Mouse (Mus musculus): ENCODE results near the gene Serac1. TPM values are rescaled to one million over a fixed set of nuclear protein-coding genes. Genes with fewer than 3 reads are reported as not detected.
A peak's percentile ranks its signal among the peaks of the same experiment; 100 is the strongest.

Serac1 gene
- polyA plus RNA-seq, 1 experiment from 2014 or later = 5.3 TPM

GRCm38 (mm10) chr17:6007101-6007780 lies 72.3 kb downstream of the Serac1 start:
- Histone ChIP-seq H3K4me2 (replicated peaks; ENCODE audit: low read depth, low read length) (no peak overlapping the region), H3K9me3 (ENCODE audit: control insufficient read depth, low read depth, low read length) (no peaks in the 10 kb centered on the region), H3K27ac (ENCODE audit: low read length) (no peak overlapping the region; the same call in 1 of the 2 replicates), H3K4me3 (ENCODE audit: low read depth, low read length) (no peak overlapping the region), H3K27me3 (ENCODE audit: control insufficient read depth, insufficient read depth, low read length) (no peaks in the 10 kb centered on the region), H3K36me3 (ENCODE audit: control insufficient read depth, insufficient read depth, low read length) (peaks cover 4% of the 10 kb centered on the region; the same call in 1 of the 2 replicates), H3K9ac (replicated peaks; ENCODE audit: low read depth, low read length) (no peak overlapping the region), H3K4me1 (ENCODE audit: control insufficient read depth, insufficient read depth, low read length) (peaks cover 17% of the 10 kb centered on the region)
- peak; percentile 21; the same call in 1 of the 2 replicates for ATAC-seq (ENCODE audit: insufficient number of reproducible peaks, insufficient read depth, low FRiP score, low read depth)
- 79% methylated on average over 5 of the region's 5 CpGs for WGBS

- peak overlapping the region; percentile 22 for H3K4me2 ChIP-seq (replicated peaks; ENCODE audit: low read depth, low read length)
- 14% methylated on average over 14 of the region's 14 CpGs for WGBS
- no peak overlapping the region for H3K4me3 ChIP-seq (ENCODE audit: low read depth, low read length)
- H3K27ac ChIP-seq (ENCODE audit: low read length) = peak overlapping the region; percentile 91
- peaks cover 4% of the 10 kb centered on the region; the same call in 1 of the 2 replicates for H3K36me3 ChIP-seq (ENCODE audit: control insufficient read depth, insufficient read depth, low read length)
- ATAC-seq (ENCODE audit: insufficient number of reproducible peaks, insufficient read depth, low FRiP score, low read depth) = peak; percentile 62; the same call in 1 of the 2 replicates
- peaks cover 17% of the 10 kb centered on the region for H3K4me1 ChIP-seq (ENCODE audit: control insufficient read depth, insufficient read depth, low read length)
- H3K9me3 ChIP-seq (ENCODE audit: control insufficient read depth, low read depth, low read length) = no peaks in the 10 kb centered on the region
- no peak overlapping the region; the same call in 1 of the 2 replicates for H3K9ac ChIP-seq (replicated peaks; ENCODE audit: low read depth, low read length)
- no peaks in the 10 kb centered on the region for H3K27me3 ChIP-seq (ENCODE audit: control insufficient read depth, insufficient read depth, low read length)
These were observed 73.7 kb downstream of the Serac1 start for GRCm38 (mm10) chr17:6005638-6006471.

- peaks cover 17% of the 10 kb centered on the region for H3K4me1 ChIP-seq (ENCODE audit: control insufficient read depth, insufficient read depth, low read length)
- no peak overlapping the region for H3K9ac ChIP-seq (replicated peaks; ENCODE audit: low read depth, low read length)
- H3K9me3 ChIP-seq (ENCODE audit: control insufficient read depth, low read depth, low read length) = no peaks in the 10 kb centered on the region
- H3K4me3 ChIP-seq (ENCODE audit: low read depth, low read length) = no peak overlapping the region
- WGBS = 12% methylated on average over 12 of the region's 14 CpGs
- H3K36me3 ChIP-seq (ENCODE audit: control insufficient read depth, insufficient read depth, low read length) = no peaks in the 10 kb centered on the region
- H3K27ac ChIP-seq (ENCODE audit: low read length) = peak overlapping the region; percentile 91
- no peaks in the 10 kb centered on the region for H3K27me3 ChIP-seq (ENCODE audit: control insufficient read depth, insufficient read depth, low read length)
- H3K4me2 ChIP-seq (replicated peaks; ENCODE audit: low read depth, low read length) = peak overlapping the region; percentile 22; the same call in 1 of the 2 replicates
- peak; percentile 64 for ATAC-seq (ENCODE audit: insufficient number of reproducible peaks, insufficient read depth, low FRiP score, low read depth)
These were observed 74.3 kb downstream of the Serac1 start for GRCm38 (mm10) chr17:6005246-6005637.

- no peak overlapping the region for H3K9ac ChIP-seq (replicated peaks; ENCODE audit: low read depth, low read length)
- no peak overlapping the region for H3K4me2 ChIP-seq (replicated peaks; ENCODE audit: low read depth, low read length)
- H3K27me3 ChIP-seq (ENCODE audit: control insufficient read depth, insufficient read depth, low read length) = no peaks in the 10 kb centered on the region
- H3K4me1 ChIP-seq (ENCODE audit: control insufficient read depth, insufficient read depth, low read length) = peaks cover 17% of the 10 kb centered on the region
- H3K9me3 ChIP-seq (ENCODE audit: control insufficient read depth, low read depth, low read length) = no peaks in the 10 kb centered on the region
- 90% methylated on average over 6 of the region's 6 CpGs for WGBS
- no peak overlapping the region for H3K27ac ChIP-seq (ENCODE audit: low read length)
- no peak for ATAC-seq (ENCODE audit: insufficient number of reproducible peaks, insufficient read depth, low FRiP score, low read depth)
- no peaks in the 10 kb centered on the region for H3K36me3 ChIP-seq (ENCODE audit: control insufficient read depth, insufficient read depth, low read length)
- H3K4me3 ChIP-seq (ENCODE audit: low read depth, low read length) = no peak overlapping the region
These were observed 75.9 kb downstream of the Serac1 start for GRCm38 (mm10) chr17:6003661-6004060.

- Histone ChIP-seq H3K4me2 (replicated peaks; ENCODE audit: low read depth, low read length) (no peak overlapping the region), H3K4me3 (ENCODE audit: low read depth, low read length) (no peak overlapping the region), H3K9ac (replicated peaks; ENCODE audit: low read depth, low read length) (no peak overlapping the region), H3K4me1 (ENCODE audit: control insufficient read depth, insufficient read depth, low read length) (peaks cover 20% of the 10 kb centered on the region), H3K27me3 (ENCODE audit: control insufficient read depth, insufficient read depth, low read length) (no peaks in the 10 kb centered on the region), H3K9me3 (ENCODE audit: control insufficient read depth, low read depth, low read length) (no peaks in the 10 kb centered on the region), H3K36me3 (ENCODE audit: control insufficient read depth, insufficient read depth, low read length) (no peaks in the 10 kb centered on the region; the same call in 1 of the 2 replicates), H3K27ac (ENCODE audit: low read length) (no peak overlapping the region)
- WGBS = 88% methylated on average over 6 of the region's 6 CpGs
- no peak for ATAC-seq (ENCODE audit: insufficient number of reproducible peaks, insufficient read depth, low FRiP score, low read depth)
These were observed 77.0 kb downstream of the Serac1 start for GRCm38 (mm10) chr17:6002563-6002962.

GRCm38 (mm10) chr17:6001836-6002235 lies 77.7 kb downstream of the Serac1 start:
- H3K9ac ChIP-seq (replicated peaks; ENCODE audit: low read depth, low read length) = no peak overlapping the region
- no peak overlapping the region for H3K4me2 ChIP-seq (replicated peaks; ENCODE audit: low read depth, low read length)
- WGBS = 72% methylated on average over 7 of the region's 7 CpGs
- H3K27me3 ChIP-seq (ENCODE audit: control insufficient read depth, insufficient read depth, low read length) = no peaks in the 10 kb centered on the region
- H3K27ac ChIP-seq (ENCODE audit: low read length) = no peak overlapping the region
- no peak for ATAC-seq (ENCODE audit: insufficient number of reproducible peaks, insufficient read depth, low FRiP score, low read depth)
- peaks cover 22% of the 10 kb centered on the region for H3K4me1 ChIP-seq (ENCODE audit: control insufficient read depth, insufficient read depth, low read length)
- H3K4me3 ChIP-seq (ENCODE audit: low read depth, low read length) = no peak overlapping the region
- H3K9me3 ChIP-seq (ENCODE audit: control insufficient read depth, low read depth, low read length) = no peaks in the 10 kb centered on the region
- no peaks in the 10 kb centered on the region; the same call in 1 of the 2 replicates for H3K36me3 ChIP-seq (ENCODE audit: control insufficient read depth, insufficient read depth, low read length)

GRCm38 (mm10) chr17:6001389-6001788 lies 78.2 kb downstream of the Serac1 start:
- ATAC-seq (ENCODE audit: insufficient number of reproducible peaks, insufficient read depth, low FRiP score, low read depth) = no peak
- WGBS = 84% methylated on average over 6 of the region's 6 CpGs
- no peak overlapping the region for H3K4me3 ChIP-seq (ENCODE audit: low read depth, low read length)

GRCm38 (mm10) chr17:6000864-6001319 lies 78.6 kb downstream of the Serac1 start:
- Histone ChIP-seq H3K27me3 (ENCODE audit: control insufficient read depth, insufficient read depth, low read length) (no peaks in the 10 kb centered on the region), H3K36me3 (ENCODE audit: control insufficient read depth, insufficient read depth, low read length) (no peaks in the 10 kb centered on the region; the same call in 1 of the 2 replicates), H3K4me2 (replicated peaks; ENCODE audit: low read depth, low read length) (no peak overlapping the region), H3K4me1 (ENCODE audit: control insufficient read depth, insufficient read depth, low read length) (peaks cover 14% of the 10 kb centered on the region), H3K9ac (replicated peaks; ENCODE audit: low read depth, low read length) (no peak overlapping the region), H3K9me3 (ENCODE audit: control insufficient read depth, low read depth, low read length) (no peaks in the 10 kb centered on the region), H3K27ac (ENCODE audit: low read length) (no peak overlapping the region), H3K4me3 (ENCODE audit: low read depth, low read length) (no peak overlapping the region)
- ATAC-seq (ENCODE audit: insufficient number of reproducible peaks, insufficient read depth, low FRiP score, low read depth) = no peak
- WGBS = 80% methylated on average over 8 of the region's 8 CpGs

More at GRCm38 (mm10) chr17:6001389-6001788, 78.2 kb downstream of the Serac1 start:
- Histone ChIP-seq H3K27me3 (ENCODE audit: control insufficient read depth, insufficient read depth, low read length) (no peaks in the 10 kb centered on the region), H3K4me2 (replicated peaks; ENCODE audit: low read depth, low read length) (no peak overlapping the region), H3K36me3 (ENCODE audit: control insufficient read depth, insufficient read depth, low read length) (no peaks in the 10 kb centered on the region; the same call in 1 of the 2 replicates), H3K9ac (replicated peaks; ENCODE audit: low read depth, low read length) (no peak overlapping the region), H3K27ac (ENCODE audit: low read length) (no peak overlapping the region), H3K4me1 (ENCODE audit: control insufficient read depth, insufficient read depth, low read length) (peaks cover 19% of the 10 kb centered on the region), H3K9me3 (ENCODE audit: control insufficient read depth, low read depth, low read length) (no peaks in the 10 kb centered on the region)
